Mouse (Mus musculus): ENCODE data around the gene Gpx4.

Gpx4 gene

DNA sequence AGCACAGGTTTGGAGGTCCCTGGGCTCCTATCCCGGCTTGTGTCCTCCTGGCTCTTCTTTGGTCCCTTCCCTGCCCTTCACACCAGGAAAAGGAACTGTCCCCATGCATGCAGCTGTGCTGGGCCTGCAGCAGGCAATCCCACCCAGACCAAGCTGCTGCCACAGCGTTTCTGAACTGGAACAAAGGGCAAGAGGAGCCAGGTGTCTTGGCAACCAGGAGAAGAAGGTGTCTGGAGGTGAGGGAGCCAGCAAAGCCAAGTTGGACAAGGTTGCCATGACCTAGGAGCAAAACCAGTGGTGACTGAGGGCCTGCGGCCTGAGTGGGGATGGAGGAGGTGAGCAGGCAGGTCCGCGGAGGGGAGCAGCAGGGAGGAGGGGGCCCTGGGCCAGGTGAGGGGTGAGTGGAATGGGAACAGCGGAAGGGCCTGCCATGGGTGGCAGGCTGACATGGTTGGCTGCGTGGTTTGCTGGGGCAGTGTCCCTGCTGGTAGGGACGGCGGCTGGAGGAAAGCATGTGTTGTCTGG, at the start of gene Gpx4:
Gpx4 (plus strand) TSS at position 126 of the 525 bp plus-strand sequence.
- no peak for ATAC-seq (ENCODE audit: low TSS enrichment)

DNA sequence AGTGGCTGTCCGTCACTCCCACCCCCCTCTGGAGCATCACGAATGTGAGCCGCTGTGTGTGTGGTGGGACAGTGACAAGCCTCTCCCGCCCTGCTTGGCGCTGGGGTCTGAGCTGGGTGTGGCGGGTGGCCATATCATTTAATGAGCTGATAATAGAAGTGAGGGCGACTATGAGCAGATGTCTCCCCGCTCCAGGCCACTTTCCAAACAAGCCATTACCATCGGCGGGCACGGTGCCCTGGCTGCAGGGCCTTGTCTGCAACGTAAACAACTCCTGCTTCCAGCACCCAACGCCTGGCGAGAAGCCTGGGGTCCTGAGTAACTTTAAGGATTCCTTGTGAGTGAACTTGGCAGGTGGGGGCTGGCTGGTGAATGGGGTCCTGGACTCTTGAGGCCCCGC, 49.1 kb upstream of the Gpx4 start:
- no peak for ATAC-seq (ENCODE audit: low TSS enrichment)

DNA sequence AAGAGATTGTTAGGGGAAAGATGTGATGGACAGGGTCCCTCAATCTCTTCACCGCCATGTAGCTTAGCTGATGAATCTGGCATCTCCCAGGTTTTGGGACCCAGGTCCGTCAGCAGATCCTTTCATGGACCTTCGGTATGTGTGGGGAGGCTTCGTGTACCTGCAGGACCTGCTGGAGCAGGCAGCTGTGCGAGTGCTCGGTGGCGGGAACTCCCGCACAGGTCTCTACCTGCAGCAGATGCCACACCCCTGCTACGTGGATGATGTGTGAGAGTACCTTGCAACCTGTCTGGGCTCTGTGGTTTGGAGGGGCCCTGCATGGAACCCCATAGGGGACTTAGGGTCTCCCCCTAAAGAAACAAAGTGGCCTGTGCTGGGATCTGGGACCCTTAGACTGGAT, 45.0 kb upstream of the Gpx4 start:
- ATAC-seq (ENCODE audit: low TSS enrichment), result no peak

GRCm38 (mm10) chr10:80002829-80003228, 44.1 kb upstream of the Gpx4 start:
- ATAC-seq (ENCODE audit: low TSS enrichment), result no peak

GRCm38 (mm10) chr10:80003374-80004232, 43.4 kb upstream of the Gpx4 start:
- ATAC-seq (ENCODE audit: low TSS enrichment), result no peak

DNA sequence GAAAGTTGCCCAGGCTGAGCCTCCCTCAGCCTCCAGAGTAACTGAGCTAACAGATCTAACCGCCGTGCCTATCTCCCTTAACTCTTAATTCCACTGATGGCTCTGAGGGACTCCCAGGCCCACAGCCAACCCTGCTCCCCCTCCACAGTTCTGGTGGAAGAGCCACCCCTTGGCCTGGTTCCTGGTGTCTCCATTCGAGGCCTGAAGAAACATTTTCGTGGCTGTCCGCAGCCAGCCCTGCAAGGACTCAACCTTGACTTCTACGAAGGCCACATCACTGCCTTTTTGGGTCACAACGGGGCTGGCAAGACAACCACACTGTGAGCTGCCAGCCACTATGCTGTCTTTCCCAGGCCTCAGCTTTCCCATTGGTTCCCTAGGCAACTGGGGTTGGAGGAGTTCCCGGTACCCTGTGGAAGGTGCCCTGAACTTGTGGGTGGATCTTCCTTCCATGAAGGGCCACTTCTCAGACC, 42.7 kb upstream of the Gpx4 start:
- no peak for ATAC-seq (ENCODE audit: low TSS enrichment)

DNA sequence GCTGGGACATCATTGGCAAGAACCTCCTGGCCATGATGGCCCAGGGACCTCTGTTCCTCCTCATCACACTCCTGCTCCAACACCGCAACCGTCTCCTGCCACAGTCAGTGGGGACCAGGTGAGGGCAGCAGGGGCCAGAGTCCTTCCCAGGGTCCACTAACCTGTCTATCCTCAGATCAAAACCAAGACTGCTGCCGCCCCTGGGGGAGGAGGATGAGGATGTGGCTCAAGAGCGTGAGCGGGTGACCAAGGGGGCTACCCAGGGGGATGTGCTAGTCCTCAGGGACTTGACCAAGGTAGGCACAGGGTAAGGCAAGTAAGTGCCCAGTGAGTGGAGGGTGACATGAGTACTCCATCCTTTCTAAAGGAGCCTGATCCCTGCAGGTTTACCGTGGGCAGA, 35.2 kb upstream of the Gpx4 start:
- ATAC-seq (ENCODE audit: low TSS enrichment), result no peak

GRCm38 (mm10) chr10:80013609-80014008, 33.4 kb upstream of the Gpx4 start:
- ATAC-seq (ENCODE audit: low TSS enrichment), result no peak

- no peak for ATAC-seq (ENCODE audit: low TSS enrichment)
Observed at GRCm38 (mm10) chr10:80014484-80015290, 32.3 kb upstream of the Gpx4 start.

- ATAC-seq (ENCODE audit: low TSS enrichment), result no peak
Observed at GRCm38 (mm10) chr10:80015583-80015982, 31.4 kb upstream of the Gpx4 start.

GRCm38 (mm10) chr10:80016511-80016910, 30.5 kb upstream of the Gpx4 start, which contains the start of gene Arhgap45:
Arhgap45 (plus strand) TSS chr10:80016653.
- ATAC-seq (ENCODE audit: low TSS enrichment), result no peak

DNA sequence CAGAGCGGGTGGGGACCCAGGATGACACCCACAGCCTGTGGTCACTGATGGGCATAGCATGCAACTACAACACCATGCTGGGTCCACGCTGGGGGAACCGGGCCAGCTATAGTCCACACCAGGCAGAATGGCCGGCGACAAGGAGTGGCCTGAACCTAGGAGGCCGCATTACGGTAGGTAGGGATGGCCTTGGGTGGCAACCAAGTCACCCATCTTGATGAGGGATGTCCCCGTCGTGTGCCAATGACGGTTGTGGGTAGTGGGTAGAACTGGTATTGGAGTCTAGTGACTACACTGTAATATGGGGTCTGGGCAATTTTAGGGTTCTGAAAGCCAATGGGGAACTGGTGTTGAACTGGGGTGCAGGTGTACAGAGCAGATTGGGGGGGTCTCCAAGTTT, 30.0 kb upstream of the Gpx4 start:
- ATAC-seq (ENCODE audit: low TSS enrichment), result no peak

GRCm38 (mm10) chr10:80017361-80017760, 29.6 kb upstream of the Gpx4 start:
- ATAC-seq (ENCODE audit: low TSS enrichment), result no peak

GRCm38 (mm10) chr10:80017771-80018170, 29.2 kb upstream of the Gpx4 start:
- no peak for ATAC-seq (ENCODE audit: low TSS enrichment)

- ATAC-seq (ENCODE audit: low TSS enrichment), result no peak
Observed at GRCm38 (mm10) chr10:80018739-80019297, 28.1 kb upstream of the Gpx4 start.

GRCm38 (mm10) chr10:80019471-80020131, 27.4 kb upstream of the Gpx4 start:
- ATAC-seq (ENCODE audit: low TSS enrichment), result no peak

DNA sequence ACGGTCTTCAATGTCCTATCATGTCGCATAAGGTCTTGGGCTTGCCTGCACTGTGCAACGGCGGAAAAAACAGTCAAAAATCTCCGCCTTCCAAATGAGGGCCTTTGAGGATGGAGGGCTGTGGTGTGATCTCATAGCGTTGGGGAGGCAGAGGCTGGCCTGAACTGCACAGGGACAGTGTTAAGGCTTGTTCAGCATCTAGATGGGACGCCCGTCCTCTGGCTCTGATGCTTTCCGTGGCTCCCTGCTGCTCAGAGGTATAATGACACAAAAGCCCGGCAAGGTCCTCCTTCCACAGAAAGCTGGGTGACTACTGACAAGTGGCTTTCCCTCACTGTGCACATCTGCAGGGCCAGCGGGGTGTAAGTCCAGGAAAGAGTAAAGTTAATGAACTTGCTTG, 26.8 kb upstream of the Gpx4 start:
- no peak for ATAC-seq (ENCODE audit: low TSS enrichment)

GRCm38 (mm10) chr10:80020603-80021319, 26.2 kb upstream of the Gpx4 start:
- no peak for ATAC-seq (ENCODE audit: low TSS enrichment)

DNA sequence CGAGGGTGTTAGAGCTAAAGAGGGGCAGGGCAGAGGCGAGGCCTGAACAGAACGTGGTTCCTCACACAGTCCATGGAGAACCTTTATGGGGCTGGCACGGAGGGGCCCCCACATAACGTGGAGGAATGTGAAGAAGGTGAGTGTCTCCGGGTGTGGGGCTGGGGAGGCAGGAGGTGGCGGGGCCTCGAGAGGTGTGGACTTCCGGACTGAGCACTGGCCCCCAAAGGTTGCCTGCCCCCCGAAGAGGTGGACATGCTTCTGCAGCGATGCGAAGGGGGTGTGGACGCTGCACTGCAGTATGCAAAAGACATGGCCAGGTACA, 25.7 kb upstream of the Gpx4 start:
- ATAC-seq (ENCODE audit: low TSS enrichment), result no peak

DNA sequence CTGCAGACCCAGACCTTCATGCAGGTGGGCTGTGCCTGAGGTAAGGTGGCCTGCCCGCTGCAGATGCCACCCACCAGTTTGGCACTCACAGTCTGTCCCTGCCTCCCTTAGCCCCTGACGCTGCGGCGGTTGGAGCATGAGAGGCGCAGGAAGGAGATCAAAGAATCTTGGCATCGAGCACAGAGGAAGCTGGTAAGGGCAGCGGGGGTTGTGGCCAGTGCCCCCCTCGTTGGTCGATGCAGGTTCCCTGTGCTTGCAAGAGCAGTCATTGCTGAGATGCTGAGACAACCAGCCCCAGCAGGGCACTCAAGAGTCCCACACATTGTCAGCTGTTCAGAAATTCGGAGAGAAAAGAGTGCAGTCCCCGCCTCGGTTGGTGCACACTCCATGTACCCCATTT, 24.8 kb upstream of the Gpx4 start:
- no peak for ATAC-seq (ENCODE audit: low TSS enrichment)

DNA sequence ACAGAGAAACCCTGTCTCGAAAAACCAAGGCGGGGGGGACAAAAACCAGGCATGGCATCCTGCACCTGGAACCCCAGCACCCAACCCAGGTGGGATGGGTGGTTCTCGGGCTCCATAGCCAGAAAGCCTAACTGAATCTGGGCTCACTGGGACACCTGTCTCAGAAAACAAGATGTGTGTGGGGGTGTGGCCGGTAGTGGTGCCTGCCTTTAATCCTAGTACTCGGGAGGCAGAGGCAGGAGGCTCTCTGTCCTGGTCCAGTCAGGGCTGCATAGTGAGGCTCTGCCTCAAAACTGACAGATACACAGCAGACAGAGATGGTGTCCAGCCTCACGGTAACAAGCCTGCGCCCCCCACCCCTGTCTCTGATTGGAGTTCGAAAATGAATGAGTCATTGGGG, 24.2 kb upstream of the Gpx4 start:
- ATAC-seq (ENCODE audit: low TSS enrichment), result no peak
